Mouse (Mus musculus): Measurements from ENCODE around the gene Adh6a. TPM values are rescaled to one million over a fixed set of nuclear protein-coding genes. Genes with fewer than 3 reads are reported as not detected.
"Not testable (repeated sequence)": the region's sequence is repeated elsewhere in the genome, so short reads cannot be mapped to it uniquely, and the experiment has no call there.

Adh6a gene
- polyA plus RNA-seq, 1 experiment from 2014 or later = 1.8 TPM

DNA sequence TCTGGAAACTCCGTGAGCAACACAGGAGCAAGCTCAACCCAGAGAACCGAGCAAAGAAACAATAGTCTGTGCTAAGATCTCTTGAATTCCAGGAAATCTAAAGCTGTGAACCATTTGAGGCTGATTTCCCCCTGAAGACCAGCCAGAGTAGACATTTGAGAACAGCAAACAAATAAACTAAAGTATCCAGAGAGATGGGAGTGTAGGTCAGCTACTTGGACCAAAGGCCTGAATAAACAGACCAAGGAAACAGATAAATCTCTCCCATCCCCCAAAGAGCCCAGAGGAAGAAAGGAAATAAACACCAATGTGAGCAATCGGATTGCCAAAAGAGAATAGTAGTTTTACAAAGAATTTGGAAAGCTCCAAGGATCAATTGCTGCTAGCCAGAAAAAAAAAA is 34.0 kb downstream of the Adh6a start:
- H3K27me3 ChIP-seq (replicated peaks; ENCODE audit: control insufficient read depth, insufficient read depth, low read length) = no peaks in the 10 kb centered on the region
- H3K9me3 ChIP-seq (ENCODE audit: control insufficient read depth, low read length) = no peaks in the 10 kb centered on the region
- no peak overlapping the region for H3K4me3 ChIP-seq (ENCODE audit: low read length)
- H3K4me2 ChIP-seq (ENCODE audit: low read depth, low read length) = no peak overlapping the region
- H3K4me1 ChIP-seq (ENCODE audit: control insufficient read depth, insufficient read depth, low read length) = no peaks in the 10 kb centered on the region
- H3K9ac ChIP-seq (ENCODE audit: low read depth, low read length) = no peak overlapping the region
- no peak overlapping the region for H3K27ac ChIP-seq (ENCODE audit: low read length)
- 49% methylated on average over 3 of the region's 3 CpGs for WGBS
- ATAC-seq = no peak
- no peaks in the 10 kb centered on the region for H3K36me3 ChIP-seq (ENCODE audit: control insufficient read depth, insufficient read depth, low read length)

DNA sequence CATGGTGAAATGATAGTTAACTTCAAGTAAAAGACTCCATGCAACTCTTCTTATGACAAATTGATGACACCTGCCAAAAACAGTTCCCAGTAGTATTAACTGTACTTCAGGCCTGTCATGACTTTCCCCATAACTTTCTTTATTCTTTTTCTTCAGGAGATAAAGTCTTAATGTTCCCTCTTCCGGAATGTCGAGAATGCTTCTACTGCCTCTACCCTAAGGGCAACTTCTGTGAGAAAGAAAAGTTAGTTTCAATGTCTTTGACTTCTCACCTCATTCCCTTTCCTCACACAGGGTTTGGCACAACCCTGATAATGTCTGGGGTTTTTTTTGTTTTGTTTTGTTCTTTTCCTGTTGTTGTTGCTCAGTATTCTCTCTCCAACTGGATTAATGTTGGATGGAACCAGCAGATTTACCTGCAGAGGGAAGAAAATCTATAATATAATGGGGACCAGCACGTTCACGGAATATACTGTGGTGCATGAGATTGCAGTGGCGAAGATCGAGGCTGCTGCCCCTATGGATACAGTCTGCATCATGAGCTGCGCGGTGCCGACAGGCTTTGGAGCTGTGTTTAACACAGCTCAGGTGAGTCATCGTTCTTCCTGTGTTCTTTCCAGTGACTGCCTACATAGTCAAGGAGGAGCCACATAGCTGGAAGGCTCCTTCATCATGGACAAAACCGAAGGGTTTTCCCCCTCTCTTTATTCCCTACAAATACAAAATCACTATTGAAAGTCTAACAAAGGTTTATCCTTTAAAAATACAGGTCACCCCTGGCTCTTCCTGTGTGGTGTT is 39.1 kb downstream of the Adh6a start:
- no peaks in the 10 kb centered on the region for H3K9me3 ChIP-seq (ENCODE audit: control insufficient read depth, low read length)
- 94% methylated on average over 11 of the region's 11 CpGs for WGBS
- ATAC-seq = no peak
- no peak overlapping the region for H3K4me2 ChIP-seq (ENCODE audit: low read depth, low read length)
- no peaks in the 10 kb centered on the region for H3K36me3 ChIP-seq (ENCODE audit: control insufficient read depth, insufficient read depth, low read length)
- H3K4me3 ChIP-seq (ENCODE audit: low read length) = no peak overlapping the region
- H3K4me1 ChIP-seq (ENCODE audit: control insufficient read depth, insufficient read depth, low read length) = no peaks in the 10 kb centered on the region
- no peak overlapping the region for H3K9ac ChIP-seq (ENCODE audit: low read depth, low read length)
- no peaks in the 10 kb centered on the region for H3K27me3 ChIP-seq (replicated peaks; ENCODE audit: control insufficient read depth, insufficient read depth, low read length)
- no peak overlapping the region for H3K27ac ChIP-seq (ENCODE audit: low read length)

GRCm38 (mm10) chr3:138358856-138359255 is 45.8 kb downstream of the Adh6a start:
- no peak overlapping the region for H3K9ac ChIP-seq (ENCODE audit: low read depth, low read length)
- no peaks in the 10 kb centered on the region for H3K4me1 ChIP-seq (ENCODE audit: control insufficient read depth, insufficient read depth, low read length)
- no peak overlapping the region for H3K27ac ChIP-seq (ENCODE audit: low read length)
- no peak for ATAC-seq
- no peaks in the 10 kb centered on the region for H3K9me3 ChIP-seq (ENCODE audit: control insufficient read depth, low read length)
- H3K36me3 ChIP-seq (ENCODE audit: control insufficient read depth, insufficient read depth, low read length) = no peaks in the 10 kb centered on the region
- no peaks in the 10 kb centered on the region for H3K27me3 ChIP-seq (replicated peaks; ENCODE audit: control insufficient read depth, insufficient read depth, low read length)
- H3K4me3 ChIP-seq (ENCODE audit: low read length) = no peak overlapping the region
- no peak overlapping the region for H3K4me2 ChIP-seq (ENCODE audit: low read depth, low read length)
- 77% methylated on average over 7 of the region's 7 CpGs for WGBS

- no peak overlapping the region for H3K27ac ChIP-seq (ENCODE audit: low read length)
- no peaks in the 10 kb centered on the region for H3K27me3 ChIP-seq (replicated peaks; ENCODE audit: control insufficient read depth, insufficient read depth, low read length)
- no peak overlapping the region for H3K4me2 ChIP-seq (ENCODE audit: low read depth, low read length)
- no peak overlapping the region for H3K9ac ChIP-seq (ENCODE audit: low read depth, low read length)
- no peak for ATAC-seq
- no peak overlapping the region for H3K4me3 ChIP-seq (ENCODE audit: low read length)
- H3K36me3 ChIP-seq (ENCODE audit: control insufficient read depth, insufficient read depth, low read length) = no peaks in the 10 kb centered on the region
- no peaks in the 10 kb centered on the region for H3K4me1 ChIP-seq (ENCODE audit: control insufficient read depth, insufficient read depth, low read length)
- no peaks in the 10 kb centered on the region for H3K9me3 ChIP-seq (ENCODE audit: control insufficient read depth, low read length)
- 75% methylated on average over 4 of the region's 4 CpGs for WGBS
Measured at GRCm38 (mm10) chr3:138360721-138361120, 47.6 kb downstream of the Adh6a start.

GRCm38 (mm10) chr3:138362920-138363319 is 49.8 kb downstream of the Adh6a start:
- Histone ChIP-seq H3K36me3 (ENCODE audit: control insufficient read depth, insufficient read depth, low read length) (no peaks in the 10 kb centered on the region), H3K27me3 (replicated peaks; ENCODE audit: control insufficient read depth, insufficient read depth, low read length) (no peaks in the 10 kb centered on the region), H3K9me3 (ENCODE audit: control insufficient read depth, low read length) (no peaks in the 10 kb centered on the region), H3K4me3 (ENCODE audit: low read length) (no peak overlapping the region), H3K27ac (ENCODE audit: low read length) (no peak overlapping the region), H3K4me2 (ENCODE audit: low read depth, low read length) (no peak overlapping the region), H3K9ac (ENCODE audit: low read depth, low read length) (no peak overlapping the region), H3K4me1 (ENCODE audit: control insufficient read depth, insufficient read depth, low read length) (no peaks in the 10 kb centered on the region)
- WGBS = 84% methylated on average over 2 of the region's 2 CpGs
- ATAC-seq = no peak

- H3K4me2 ChIP-seq (ENCODE audit: low read depth, low read length) = no peak overlapping the region
- no peaks in the 10 kb centered on the region for H3K4me1 ChIP-seq (ENCODE audit: control insufficient read depth, insufficient read depth, low read length)
- no peaks in the 10 kb centered on the region for H3K9me3 ChIP-seq (ENCODE audit: control insufficient read depth, low read length)
- no peaks in the 10 kb centered on the region for H3K27me3 ChIP-seq (replicated peaks; ENCODE audit: control insufficient read depth, insufficient read depth, low read length)
- WGBS = 74% methylated on average over 2 of the region's 2 CpGs
- no peak overlapping the region for H3K4me3 ChIP-seq (ENCODE audit: low read length)
- no peak overlapping the region for H3K27ac ChIP-seq (ENCODE audit: low read length)
- no peak for ATAC-seq
- no peaks in the 10 kb centered on the region for H3K36me3 ChIP-seq (ENCODE audit: control insufficient read depth, insufficient read depth, low read length)
- no peak overlapping the region for H3K9ac ChIP-seq (ENCODE audit: low read depth, low read length)
Measured at GRCm38 (mm10) chr3:138366181-138366580, 53.1 kb downstream of the Adh6a start.

DNA sequence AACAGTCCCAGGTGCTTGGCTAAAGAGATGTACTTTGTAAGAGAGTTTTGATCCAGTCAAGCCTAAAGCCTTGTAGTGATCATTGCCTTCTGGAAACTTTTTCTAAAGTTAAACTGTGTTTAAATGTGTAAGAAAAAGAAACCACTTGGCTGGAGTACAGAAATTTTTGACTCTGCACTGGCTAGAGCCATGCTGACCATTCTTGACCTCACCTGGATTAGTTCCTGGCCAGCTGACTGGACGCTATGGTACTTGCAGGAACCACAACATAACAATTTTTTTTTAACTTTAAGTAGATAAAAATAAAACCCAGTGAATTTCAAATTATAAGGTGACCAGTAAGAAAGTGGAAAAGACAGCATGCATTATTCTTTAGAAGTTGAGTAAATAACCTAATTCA is 56.5 kb downstream of the Adh6a start:
- Histone ChIP-seq H3K4me1 (ENCODE audit: control insufficient read depth, insufficient read depth, low read length) (no peaks in the 10 kb centered on the region), H3K27ac (ENCODE audit: low read length) (no peak overlapping the region), H3K4me3 (ENCODE audit: low read length) (no peak overlapping the region), H3K36me3 (ENCODE audit: control insufficient read depth, insufficient read depth, low read length) (no peaks in the 10 kb centered on the region), H3K9me3 (ENCODE audit: control insufficient read depth, low read length) (no peaks in the 10 kb centered on the region), H3K27me3 (replicated peaks; ENCODE audit: control insufficient read depth, insufficient read depth, low read length) (no peaks in the 10 kb centered on the region), H3K4me2 (ENCODE audit: low read depth, low read length) (no peak overlapping the region), H3K9ac (ENCODE audit: low read depth, low read length) (no peak overlapping the region)
- ATAC-seq = no peak
- WGBS = 71% methylated on average over 1 of the region's 1 CpGs

GRCm38 (mm10) chr3:138370289-138370688 is 57.2 kb downstream of the Adh6a start:
- H3K4me1 ChIP-seq (ENCODE audit: control insufficient read depth, insufficient read depth, low read length); ATAC-seq; H3K9me3 ChIP-seq (ENCODE audit: control insufficient read depth, low read length); H3K9ac ChIP-seq (ENCODE audit: low read depth, low read length); H3K4me2 ChIP-seq (ENCODE audit: low read depth, low read length); H3K36me3 ChIP-seq (ENCODE audit: control insufficient read depth, insufficient read depth, low read length); H3K27me3 ChIP-seq (replicated peaks; ENCODE audit: control insufficient read depth, insufficient read depth, low read length); H3K27ac ChIP-seq (ENCODE audit: low read length); H3K4me3 ChIP-seq (ENCODE audit: low read length): not testable (repeated sequence)
- 49% methylated on average over 4 of the region's 4 CpGs for WGBS

DNA sequence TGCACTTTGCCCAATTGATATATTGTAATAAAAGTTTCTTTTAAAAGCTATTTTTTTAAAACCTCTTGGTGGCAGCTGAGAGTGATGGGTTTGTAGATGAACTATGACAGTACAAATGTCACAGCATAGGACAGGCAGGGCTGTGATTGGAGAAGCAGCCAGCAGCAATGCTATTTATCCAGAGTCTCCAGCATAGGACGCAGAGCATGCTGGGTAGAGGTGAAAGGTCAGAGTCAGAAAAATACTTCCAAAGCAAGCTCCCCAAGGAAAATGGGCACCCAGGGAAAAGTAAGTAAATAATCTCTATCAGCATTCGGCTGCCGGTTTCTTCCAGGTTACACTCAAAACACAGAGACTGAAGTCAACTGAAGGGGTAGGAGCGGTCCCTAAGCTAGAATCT is 60.8 kb downstream of the Adh6a start:
- Histone ChIP-seq H3K4me3 (ENCODE audit: low read length) (no peak overlapping the region), H3K27ac (ENCODE audit: low read length) (no peak overlapping the region), H3K4me1 (ENCODE audit: control insufficient read depth, insufficient read depth, low read length) (no peaks in the 10 kb centered on the region), H3K9ac (ENCODE audit: low read depth, low read length) (no peak overlapping the region), H3K9me3 (ENCODE audit: control insufficient read depth, low read length) (no peaks in the 10 kb centered on the region), H3K27me3 (replicated peaks; ENCODE audit: control insufficient read depth, insufficient read depth, low read length) (no peaks in the 10 kb centered on the region), H3K4me2 (ENCODE audit: low read depth, low read length) (no peak overlapping the region), H3K36me3 (ENCODE audit: control insufficient read depth, insufficient read depth, low read length) (no peaks in the 10 kb centered on the region)
- no peak for ATAC-seq
- 69% methylated on average over 4 of the region's 4 CpGs for WGBS

DNA sequence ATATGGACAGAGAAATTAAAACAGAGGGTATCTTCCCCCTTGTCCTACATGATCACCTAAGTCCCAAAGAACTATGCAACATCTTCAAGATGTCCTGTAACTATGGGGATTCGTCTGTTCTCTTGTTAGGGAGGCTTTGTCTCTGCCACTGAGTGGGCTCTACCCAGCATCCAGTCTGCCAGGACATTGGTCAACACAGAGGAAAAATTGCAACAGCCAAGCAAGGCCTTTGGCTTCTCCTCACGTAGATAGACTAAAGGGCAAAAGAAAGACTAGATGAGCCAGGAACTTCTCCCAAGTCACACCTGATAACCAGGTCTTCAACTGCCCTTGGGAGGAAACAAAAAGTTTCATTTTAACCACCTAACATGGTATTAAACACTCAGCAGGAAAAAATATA is 62.1 kb downstream of the Adh6a start:
- no peaks in the 10 kb centered on the region for H3K4me1 ChIP-seq (ENCODE audit: control insufficient read depth, insufficient read depth, low read length)
- H3K4me3 ChIP-seq (ENCODE audit: low read length) = no peak overlapping the region
- no peaks in the 10 kb centered on the region for H3K27me3 ChIP-seq (replicated peaks; ENCODE audit: control insufficient read depth, insufficient read depth, low read length)
- ATAC-seq = no peak
- H3K27ac ChIP-seq (ENCODE audit: low read length) = no peak overlapping the region
- H3K9ac ChIP-seq (ENCODE audit: low read depth, low read length) = no peak overlapping the region
- H3K36me3 ChIP-seq (ENCODE audit: control insufficient read depth, insufficient read depth, low read length) = no peaks in the 10 kb centered on the region
- 72% methylated on average over 2 of the region's 2 CpGs for WGBS
- H3K4me2 ChIP-seq (ENCODE audit: low read depth, low read length) = no peak overlapping the region
- H3K9me3 ChIP-seq (ENCODE audit: control insufficient read depth, low read length) = no peaks in the 10 kb centered on the region

All from intestine, embryonic 16.5 days (tissue).